Comparison of ENCODE assay signal across 7 mouse cellular contexts in the genomic region with DNA sequence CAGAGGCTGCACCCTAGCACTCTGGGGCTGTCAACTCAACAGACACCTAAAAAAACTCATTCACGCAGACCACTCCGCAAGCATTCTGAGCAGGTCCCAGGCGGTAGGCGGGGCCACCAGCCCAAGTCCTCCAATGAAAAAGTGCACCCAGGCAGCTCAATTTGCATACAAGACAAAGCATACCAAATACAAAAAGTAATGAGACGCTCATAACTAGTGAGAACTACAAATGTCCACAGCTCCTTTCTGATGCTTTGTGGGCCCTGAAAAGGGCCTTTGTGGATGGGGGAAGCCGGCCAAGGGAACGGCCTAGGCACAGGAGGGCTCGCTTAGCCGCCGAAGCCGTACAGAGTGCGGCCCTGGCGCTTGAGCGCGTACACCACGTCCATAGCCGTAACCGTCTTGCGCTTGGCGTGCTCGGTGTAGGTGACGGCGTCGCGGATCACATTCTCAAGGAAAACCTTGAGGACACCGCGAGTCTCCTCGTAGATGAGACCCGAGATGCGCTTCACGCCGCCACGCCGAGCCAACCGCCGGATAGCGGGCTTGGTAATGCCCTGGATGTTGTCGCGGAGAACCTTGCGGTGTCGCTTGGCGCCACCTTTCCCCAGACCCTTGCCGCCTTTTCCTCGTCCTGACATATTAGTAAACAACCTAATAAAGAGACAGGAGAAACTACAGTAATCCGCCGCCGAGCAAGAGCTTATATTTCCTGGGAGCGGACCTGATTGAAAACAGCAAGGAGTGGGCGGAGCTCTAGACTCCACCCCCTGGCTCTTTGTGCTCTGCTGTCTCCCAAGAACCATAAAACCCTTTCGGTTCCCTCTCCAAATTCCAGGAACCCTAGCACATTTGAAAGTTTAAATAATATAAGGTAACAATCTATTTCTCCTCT. TPM values are rescaled to one million over a fixed set of nuclear protein-coding genes. Genes with fewer than 3 reads are reported as not detected.
DNase-seq lines count a peak whose midpoint lies in the region; ATAC-seq and TF ChIP-seq lines count a peak whose summit lies in the region.

A gene (minus strand): TSS at position 677 of the 895 bp plus-strand sequence.

- H3K4me2 ChIP-seq in intestine, embryonic 16.5 days (ENCODE audit: low read depth, low read length) = peak within 1 kb of the TSS; percentile 88
- H3K4me2 ChIP-seq in midbrain, embryonic 12.5 days (replicated peaks) = peak within 1 kb of the TSS; percentile 78

- no peaks in the 10 kb centered on the region for H3K9me3 ChIP-seq in intestine, embryonic 16.5 days (ENCODE audit: control insufficient read depth, low read length)
- no peaks in the 10 kb centered on the region for H3K9me3 ChIP-seq in midbrain, embryonic 12.5 days

- H3K36me3 ChIP-seq in intestine, embryonic 16.5 days (ENCODE audit: control insufficient read depth, insufficient read depth, low read length) = no peaks in the 10 kb centered on the region
- H3K36me3 ChIP-seq in midbrain, embryonic 12.5 days = no peaks in the 10 kb centered on the region
- H3K36me3 ChIP-seq in small intestine, adult 2 months (ENCODE audit: control insufficient read depth, insufficient read depth, low read length) = no peaks in the 10 kb centered on the region

- no peaks in the 10 kb centered on the region for H3K27me3 ChIP-seq in intestine, embryonic 16.5 days (replicated peaks; ENCODE audit: control insufficient read depth, insufficient read depth, low read length)
- H3K27me3 ChIP-seq in midbrain, embryonic 12.5 days = 0 out of 2 replicates have a peak, but pooled peaks cover 3% of the 10 kb centered on the region
- H3K27me3 ChIP-seq in small intestine, adult 2 months (ENCODE audit: control insufficient read depth, insufficient read depth, low read length) = no peaks in the 10 kb centered on the region

- peak within 1 kb of the TSS; percentile 100 for H3K27ac ChIP-seq in intestine, embryonic 16.5 days (ENCODE audit: low read length)
- peak within 1 kb of the TSS; percentile 100 for H3K27ac ChIP-seq in midbrain, embryonic 12.5 days (replicated peaks)
- peak within 1 kb of the TSS; percentile 99 for H3K27ac ChIP-seq in small intestine, adult 2 months (ENCODE audit: insufficient read depth, low read depth, low read length)

- H3K4me1 ChIP-seq in intestine, embryonic 16.5 days (ENCODE audit: control insufficient read depth, insufficient read depth, low read length) = peaks cover 13% of the 10 kb centered on the region
- peaks cover 25% of the 10 kb centered on the region for H3K4me1 ChIP-seq in midbrain, embryonic 12.5 days
- peaks cover 6% of the 10 kb centered on the region; the same call in 1 of the 2 replicates for H3K4me1 ChIP-seq in small intestine, adult 2 months (ENCODE audit: control insufficient read depth, insufficient read depth, insufficient read length, low read length)

- TF ChIP-seq CTCF in small intestine, adult 2 months (IDR thresholded peaks at IDR 0.05; ENCODE audit: extremely low read depth, insufficient read length, insufficient replicate concordance, low read depth, low read length) = peak; percentile 6; the same call in 1 of the 2 replicates

- H3K9ac ChIP-seq in intestine, embryonic 16.5 days (ENCODE audit: low read depth, low read length) = peak within 1 kb of the TSS; percentile 98
- H3K9ac ChIP-seq in midbrain, embryonic 12.5 days (replicated peaks) = peak within 1 kb of the TSS; percentile 95

- peak; percentile 95 for DNase-seq in adrenal gland, adult 2 months
- peak; percentile 99 for DNase-seq in embryo, embryonic 11.5 days (ENCODE audit: low read depth, low spot score)
- peak; percentile 93 to 99 for DNase-seq in gastrocnemius, postnatal 36 days
- DNase-seq in left cerebral cortex, postnatal 4 days = peak; percentile 93

- intact Hi-C loops in gastrocnemius, postnatal 36 days (cut with DNase I) = no loop called here
- intact Hi-C loops in left cerebral cortex, postnatal 4 days (cut with DNase I) = no loop called here

- TF ChIP-seq POLR2A in small intestine, adult 2 months (IDR thresholded peaks at IDR 0.05; ENCODE audit: low read depth, low read length) = peak; percentile 95

- under 1% methylated on average over 50 of the region's 50 CpGs for WGBS in intestine, embryonic 16.5 days
- under 1% methylated on average over 50 of the region's 50 CpGs for WGBS in midbrain, embryonic 12.5 days
- WGBS in small intestine, adult 2 months = under 1% methylated on average over 50 of the region's 50 CpGs

- H3K4me3 ChIP-seq in intestine, embryonic 16.5 days (ENCODE audit: low read length) = peak within 1 kb of the TSS; percentile 81
- peak within 1 kb of the TSS; percentile 73 for H3K4me3 ChIP-seq in midbrain, embryonic 12.5 days
- H3K4me3 ChIP-seq in small intestine, adult 2 months (ENCODE audit: low read depth, low read length) = peak within 1 kb of the TSS; percentile 67

- ATAC-seq in intestine, embryonic 16.5 days = peak; percentile 66
- peak; percentile 74 for ATAC-seq in midbrain, embryonic 12.5 days (ENCODE audit: low FRiP score, low read depth)

RNA-seq across cellular contexts. Expression of the gene that starts here (rescaled TPM):
- 10 to 100 TPM in 1 of 2 experiments, 1 to 10 TPM in 1; 6.3 to 11.6 TPM for total RNA-seq in adrenal gland, adult 2 months (2021)
- 0.25 and 0.34 TPM in 2 replicates for polyA plus RNA-seq in adrenal gland, adult 2 months (2012; rRNA removed)
- 1 to 10 TPM; 4.8 to 4.9 TPM for total RNA-seq in gastrocnemius, postnatal 36 days (2021)
- 0.40 and 0.49 TPM in 2 replicates for polyA plus RNA-seq in intestine, embryonic 16.5 days (2015; fragmentation: Nextera tagmentation; extraction: Ambion mirVana)
- 10 to 100 TPM; 21.6 to 22.7 TPM for total RNA-seq in left cerebral cortex, postnatal 4 days (2021)
- 0.84 and 0.94 TPM in 2 replicates for polyA plus RNA-seq in midbrain, embryonic 12.5 days (2016; fragmentation: Nextera tagmentation; extraction: Ambion mirVana)
- 2.0 and 3.9 TPM in 2 replicates for polyA plus RNA-seq in small intestine, adult 2 months (2012; rRNA removed)

Comparison
In these comparisons a context has a peak if more than half of its experiments do, and no peak if none do; other contexts are left out.
1. Peak in every context shown above with its lines: DNase-seq, ATAC-seq, H3K4me3 ChIP-seq and H3K27ac ChIP-seq.
2. Peak in ATAC-seq, H3K4me3 ChIP-seq, H3K27ac ChIP-seq, H3K9ac ChIP-seq and H3K4me2 ChIP-seq in intestine, embryonic 16.5 days; RNA of the gene not detected or under 1 TPM.
3. Peak in ATAC-seq, H3K4me3 ChIP-seq, H3K27ac ChIP-seq, H3K9ac ChIP-seq and H3K4me2 ChIP-seq in midbrain, embryonic 12.5 days; RNA of the gene not detected or under 1 TPM.